Mouse (Mus musculus) cerebellum, adult 2 months (tissue): Measurements from ENCODE around the gene Bcor.

Source experiments
- CTCF ChIP-seq: fragments of 200-500 bp; IDR thresholded peaks from 2 replicates; pipeline ENCODE4 v1.5.1; 2011; ENCODE audit warnings: low read depth, mild to moderate bottlenecking, control low read depth, low read length, moderate library complexity, borderline replicate concordance; ENCODE audit not compliant: insufficient read depth
- POLR2A ChIP-seq: fragments of 200-500 bp; IDR thresholded peaks from 2 replicates; pipeline ENCODE4 v1.6.1; 2011; ENCODE audit warnings: low read length, control low read depth, borderline replicate concordance; ENCODE audit not compliant: insufficient read depth

- TF ChIP-seq POLR2A = no peak
- TF ChIP-seq CTCF = no peak
Measured at GRCm38 (mm10) chrX:11998934-11999336, 161.2 kb downstream of the Bcor start.
